Mouse (Mus musculus) left cerebral cortex, postnatal 25 days (tissue): ENCODE data around the gene Mgat5. TPM values are rescaled to one million over a fixed set of nuclear protein-coding genes. Genes with fewer than 3 reads are reported as not detected.

ENCODE experiments used
- DNase-seq, 2 experiments: peaks; one replicate each; pipeline ENCODE4 v3.0.0; 2022; ENCODE audit warnings: low spot score in 2 of 2, mixed read lengths in 1 of 2
- intact Hi-C: fragments of 180-260 bp; cut with DNase I; formaldehyde crosslinking; loops from one replicate; pipeline ENCODE4 v1.15.1; 2025
- total RNA-seq, 2 experiments: library from RNA; stranded (reverse); gene quantifications; 2 replicates each; pipeline ENCODE4 v1.2.3; 2021

The Mgat5 gene
- total RNA-seq, 2 experiments from 2014 or later, result 79.9 to 80.9 TPM

GRCm38 (mm10) chr1:127296815-127297214 is 92.0 kb downstream of the Mgat5 start:
- DNase-seq, result no peak
- intact Hi-C loops, result no loop called here

GRCm38 (mm10) chr1:127299774-127300173 is 95.0 kb downstream of the Mgat5 start:
- intact Hi-C loops, result no loop called here
- DNase-seq, result no peak

GRCm38 (mm10) chr1:127301038-127301437 is 96.2 kb downstream of the Mgat5 start:
- intact Hi-C loops, result no loop called here
- no peak for DNase-seq

GRCm38 (mm10) chr1:127302620-127303019 is 97.8 kb downstream of the Mgat5 start:
- intact Hi-C loops, result no loop called here
- DNase-seq, result no peak

- no peak for DNase-seq
- intact Hi-C loops, result no loop called here
These were observed 99.0 kb downstream of the Mgat5 start for GRCm38 (mm10) chr1:127303791-127304190.

- intact Hi-C loops, result no loop called here
- no peak for DNase-seq
These were observed 99.5 kb downstream of the Mgat5 start for GRCm38 (mm10) chr1:127304281-127304680.

GRCm38 (mm10) chr1:127305582-127305981 is 100.8 kb downstream of the Mgat5 start:
- intact Hi-C loops, result no loop called here
- no peak for DNase-seq

GRCm38 (mm10) chr1:127306024-127306771 is 101.4 kb downstream of the Mgat5 start:
- intact Hi-C loops, result no loop called here
- peak in 1 of 2 experiments; percentile 27 for DNase-seq

- no peak for DNase-seq
- intact Hi-C loops, result no loop called here
These were observed 102.5 kb downstream of the Mgat5 start for GRCm38 (mm10) chr1:127307361-127307760.

GRCm38 (mm10) chr1:127308207-127308725 is 103.5 kb downstream of the Mgat5 start:
- intact Hi-C loops, result no loop called here
- no peak for DNase-seq

- intact Hi-C loops, result no loop called here
- DNase-seq, result no peak
These were observed 104.3 kb downstream of the Mgat5 start for GRCm38 (mm10) chr1:127308989-127309701.

GRCm38 (mm10) chr1:127310011-127310410 is 105.2 kb downstream of the Mgat5 start:
- intact Hi-C loops, result no loop called here

GRCm38 (mm10) chr1:127310703-127311102 is 105.9 kb downstream of the Mgat5 start:
- intact Hi-C loops, result no loop called here
- no peak for DNase-seq

More at GRCm38 (mm10) chr1:127310011-127310410, 105.2 kb downstream of the Mgat5 start:
- DNase-seq, result no peak

- no peak for DNase-seq
- intact Hi-C loops, result no loop called here
These were observed 109.0 kb downstream of the Mgat5 start for GRCm38 (mm10) chr1:127313652-127314350.

GRCm38 (mm10) chr1:127315763-127316627 is 111.2 kb downstream of the Mgat5 start:
- no peak for DNase-seq
- intact Hi-C loops, result no loop called here

- intact Hi-C loops, result no loop called here
- no peak for DNase-seq
These were observed 111.8 kb downstream of the Mgat5 start for GRCm38 (mm10) chr1:127316651-127317050.

GRCm38 (mm10) chr1:127317541-127317940 is 112.7 kb downstream of the Mgat5 start:
- intact Hi-C loops, result no loop called here
- no peak for DNase-seq

- intact Hi-C loops, result no loop called here
- no peak for DNase-seq
These were observed 113.7 kb downstream of the Mgat5 start for GRCm38 (mm10) chr1:127318486-127318885.

GRCm38 (mm10) chr1:127319768-127320167 is 115.0 kb downstream of the Mgat5 start:
- intact Hi-C loops, result loop anchor here (10.0 kb wide), 1 partner anchor 115 kb away; the partner anchor contains the start of gene Mgat5
- DNase-seq, result peak in 1 of 2 experiments; percentile 60
